Comparison of ENCODE assay signal across 8 mouse cellular contexts in the genomic region with DNA sequence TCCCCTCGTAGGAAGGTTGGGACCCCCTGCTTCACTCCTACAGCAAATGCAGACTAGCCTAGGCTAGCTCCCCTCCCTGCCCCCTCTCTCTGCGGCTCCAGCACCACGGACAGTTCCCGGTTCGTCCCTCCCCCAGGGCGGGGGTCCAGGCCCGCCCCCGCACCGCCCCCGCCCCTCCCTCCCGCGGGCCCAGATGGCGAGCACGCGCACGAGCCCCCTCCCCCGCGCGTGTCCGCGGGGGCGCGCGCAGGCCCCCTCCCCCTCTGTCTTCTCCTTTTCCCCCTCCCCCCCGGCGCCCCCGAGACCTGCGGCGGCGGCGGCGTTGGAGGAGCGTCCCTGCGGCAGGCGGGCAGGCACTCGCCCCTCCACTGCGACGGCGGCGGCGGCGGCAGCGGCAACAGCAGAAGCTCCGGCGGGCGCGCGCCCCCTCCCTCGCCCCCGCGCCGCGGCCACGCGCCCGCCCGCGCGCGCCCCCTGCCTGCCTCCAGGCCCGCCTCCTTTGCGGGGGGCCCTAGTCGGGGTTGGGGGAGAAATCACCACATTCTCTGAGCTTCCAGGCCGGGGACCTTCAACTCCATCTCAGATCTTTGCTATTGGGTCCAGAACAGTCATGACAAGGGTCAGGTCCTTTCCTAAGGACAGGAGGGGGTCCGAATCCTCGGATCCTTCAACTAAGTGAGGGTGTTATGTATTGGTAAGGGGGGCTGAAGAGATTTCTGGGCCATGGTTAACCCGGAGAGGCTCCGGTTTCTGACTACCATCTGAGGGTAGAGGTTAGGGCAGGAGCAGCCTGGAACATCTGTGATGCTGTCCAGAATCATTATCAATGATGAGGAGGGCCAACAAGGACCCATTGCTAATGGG. TPM values are rescaled to one million over a fixed set of nuclear protein-coding genes. Genes with fewer than 3 reads are reported as not detected.
DNase-seq lines count a peak whose midpoint lies in the region; ATAC-seq and TF ChIP-seq lines count a peak whose summit lies in the region.

No protein-coding gene starts in this region.

- peaks cover 6% of the 10 kb centered on the region; the same call in 1 of the 2 replicates for H3K4me1 ChIP-seq in heart, embryonic 12.5 days (replicated peaks)
- H3K4me1 ChIP-seq in ES-Bruce4 (ENCODE audit: control insufficient read depth, insufficient read depth, low read length): no peaks in the 10 kb centered on the region
- H3K4me1 ChIP-seq in neural tube, embryonic 14.5 days (ENCODE audit: control insufficient read depth, insufficient read depth, low read length): no peaks in the 10 kb centered on the region

- H3K9ac ChIP-seq in heart, embryonic 12.5 days: 0 out of 2 replicates have a peak overlapping the region, but pooled peaks have one; percentile 50
- H3K9ac ChIP-seq in ES-Bruce4 (ENCODE audit: low read depth, poor library complexity, severe bottlenecking): peak overlapping the region; percentile 60
- peak overlapping the region; percentile 54 for H3K9ac ChIP-seq in neural tube, embryonic 14.5 days (replicated peaks; ENCODE audit: low read depth, low read length)

- no peaks in the 10 kb centered on the region for H3K36me3 ChIP-seq in heart, embryonic 12.5 days
- H3K36me3 ChIP-seq in ES-Bruce4 (ENCODE audit: control insufficient read depth, insufficient read depth, low read length, poor library complexity, severe bottlenecking): no peaks in the 10 kb centered on the region
- no peaks in the 10 kb centered on the region for H3K36me3 ChIP-seq in neural tube, embryonic 14.5 days (ENCODE audit: control insufficient read depth, insufficient read depth, low read length)

- TF ChIP-seq POLR2A in ES-Bruce4 (IDR thresholded peaks at IDR 0.05; ENCODE audit: insufficient read depth, low read length): no peak

- no peaks in the 10 kb centered on the region for H3K9me3 ChIP-seq in heart, embryonic 12.5 days (replicated peaks)
- H3K9me3 ChIP-seq in ES-Bruce4 (replicated peaks; ENCODE audit: control insufficient read depth, insufficient read depth, low read length, poor library complexity, severe bottlenecking): no peaks in the 10 kb centered on the region
- no peaks in the 10 kb centered on the region for H3K9me3 ChIP-seq in neural tube, embryonic 14.5 days (ENCODE audit: control insufficient read depth, low read length)

- peak; percentile 79; the same call in 1 of the 2 replicates for TF ChIP-seq EP300 in ES-Bruce4 (IDR thresholded peaks at IDR 0.05; ENCODE audit: insufficient read depth, low read depth, low read length)

- no peak for TF ChIP-seq CTCF in ES-Bruce4 (IDR thresholded peaks at IDR 0.05; ENCODE audit: low read depth, low read length)

- H3K27me3 ChIP-seq in heart, embryonic 12.5 days (replicated peaks): peaks cover 91% of the 10 kb centered on the region
- no peaks in the 10 kb centered on the region for H3K27me3 ChIP-seq in ES-Bruce4 (ENCODE audit: control insufficient read depth, insufficient read depth, low read length, poor library complexity, severe bottlenecking)
- H3K27me3 ChIP-seq in neural tube, embryonic 14.5 days (ENCODE audit: control insufficient read depth, insufficient read depth, low read length): peaks cover 45% of the 10 kb centered on the region

- peak overlapping the region; percentile 91 for H3K4me2 ChIP-seq in heart, embryonic 12.5 days
- peak overlapping the region; percentile 70 for H3K4me2 ChIP-seq in neural tube, embryonic 14.5 days (ENCODE audit: low read depth, low read length)

- no peak for DNase-seq in heart, adult 8-10 months (ENCODE audit: low spot score)
- DNase-seq in cerebellum, postnatal 10 days: peak; percentile 85 to 86
- peak; percentile 37 to 45 for DNase-seq in heart, postnatal 14 days
- DNase-seq in liver: peak; percentile 58
- DNase-seq in T-cell, adult 2 months (ENCODE audit: low spot score): no peak

- H3K4me3 ChIP-seq in heart, embryonic 12.5 days: peak overlapping the region; percentile 60
- H3K4me3 ChIP-seq in ES-Bruce4 (ENCODE audit: low read depth, low read length): peak overlapping the region; percentile 77
- peak overlapping the region; percentile 42 for H3K4me3 ChIP-seq in neural tube, embryonic 14.5 days (ENCODE audit: low read depth, low read length)

- H3K27ac ChIP-seq in heart, embryonic 12.5 days (ENCODE audit: poor library complexity, severe bottlenecking): no peak overlapping the region
- peak overlapping the region; percentile 92 for H3K27ac ChIP-seq in ES-Bruce4 (ENCODE audit: insufficient read depth, low read length)
- H3K27ac ChIP-seq in neural tube, embryonic 14.5 days (ENCODE audit: low read depth, low read length): no peak overlapping the region

- WGBS in heart, embryonic 12.5 days: 3% methylated on average over 19 of the region's 68 CpGs
- 3% methylated on average over 32 of the region's 68 CpGs for WGBS in neural tube, embryonic 14.5 days

- intact Hi-C loops in heart, postnatal 14 days (cut with DNase I): no loop called here

- ATAC-seq in heart, embryonic 12.5 days (ENCODE audit: insufficient number of reproducible peaks, low FRiP score): no peak
- peak; percentile 69; the same call in 1 of the 2 replicates for ATAC-seq in neural tube, embryonic 14.5 days (ENCODE audit: low read depth)

RNA-seq across cellular contexts. Expression of a gene that starts 39.2 kb away (rescaled TPM):
- polyA plus RNA-seq in heart, embryonic 12.5 days (2016; fragmentation: Nextera tagmentation; extraction: Ambion mirVana): 1.2 and 1.5 TPM in 2 replicates
- not detected for total RNA-seq in heart, adult 8-10 months (2022)
- 15.8 and 17.1 TPM in 2 replicates for polyA plus RNA-seq in ES-Bruce4 (2011; ENCODE audit: insufficient read depth, insufficient read length, low read depth, missing spikeins)
- under 1 TPM in 1 of 2 experiments, not detected in 1; 0.76 TPM for total RNA-seq in heart, postnatal 14 days (2021)
- polyA plus RNA-seq in neural tube, embryonic 14.5 days (2014; fragmentation: Nextera tagmentation; extraction: Ambion mirVana): not detected in 2 replicates

RNA-seq across cellular contexts. Expression of a gene that starts 40.6 kb away (rescaled TPM):
- polyA plus RNA-seq in heart, embryonic 12.5 days (2016; fragmentation: Nextera tagmentation; extraction: Ambion mirVana): 35.4 and 39.4 TPM in 2 replicates
- total RNA-seq in heart, adult 8-10 months (2022): 1 to 10 TPM; 4.8 to 8.0 (median 6.0) TPM
- 43.6 and 44.5 TPM in 2 replicates for polyA plus RNA-seq in ES-Bruce4 (2011; ENCODE audit: insufficient read depth, insufficient read length, low read depth, missing spikeins)
- 1 to 10 TPM; 8.6 to 9.7 TPM for total RNA-seq in heart, postnatal 14 days (2021)
- 29.6 and 35.6 TPM in 2 replicates for polyA plus RNA-seq in neural tube, embryonic 14.5 days (2014; fragmentation: Nextera tagmentation; extraction: Ambion mirVana)

RNA-seq across cellular contexts. Expression of a gene that starts 51.1 kb away (rescaled TPM):
- polyA plus RNA-seq in heart, embryonic 12.5 days (2016; fragmentation: Nextera tagmentation; extraction: Ambion mirVana): 0.26 TPM in 2 replicates
- under 1 TPM; 0.22 to 0.49 (median 0.30) TPM for total RNA-seq in heart, adult 8-10 months (2022)
- 6.0 and 7.3 TPM in 2 replicates for polyA plus RNA-seq in ES-Bruce4 (2011; ENCODE audit: insufficient read depth, insufficient read length, low read depth, missing spikeins)
- under 1 TPM; 0.14 to 0.20 TPM for total RNA-seq in heart, postnatal 14 days (2021)
- polyA plus RNA-seq in neural tube, embryonic 14.5 days (2014; fragmentation: Nextera tagmentation; extraction: Ambion mirVana): 3.9 and 5.6 TPM in 2 replicates

RNA-seq across cellular contexts. Expression of a gene that starts 51.4 kb away (rescaled TPM):
- 68.4 and 82.4 TPM in 2 replicates for polyA plus RNA-seq in heart, embryonic 12.5 days (2016; fragmentation: Nextera tagmentation; extraction: Ambion mirVana)
- total RNA-seq in heart, adult 8-10 months (2022): 10 to 100 TPM; 27.7 to 29.2 (median 29.0) TPM
- 44.1 and 44.3 TPM in 2 replicates for polyA plus RNA-seq in ES-Bruce4 (2011; ENCODE audit: insufficient read depth, insufficient read length, low read depth, missing spikeins)
- 10 to 100 TPM; 34.3 to 34.9 TPM for total RNA-seq in heart, postnatal 14 days (2021)
- 12.1 and 23.0 TPM in 2 replicates for polyA plus RNA-seq in neural tube, embryonic 14.5 days (2014; fragmentation: Nextera tagmentation; extraction: Ambion mirVana)

RNA-seq across cellular contexts. Expression of a gene that starts 58.9 kb away (rescaled TPM):
- polyA plus RNA-seq in heart, embryonic 12.5 days (2016; fragmentation: Nextera tagmentation; extraction: Ambion mirVana): 53.9 and 57.1 TPM in 2 replicates
- 100 to 1,000 TPM; 166 to 198 (median 187) TPM for total RNA-seq in heart, adult 8-10 months (2022)
- polyA plus RNA-seq in ES-Bruce4 (2011; ENCODE audit: insufficient read depth, insufficient read length, low read depth, missing spikeins): 66.8 and 72.5 TPM in 2 replicates
- total RNA-seq in heart, postnatal 14 days (2021): 100 to 1,000 TPM; 354 to 358 TPM
- polyA plus RNA-seq in neural tube, embryonic 14.5 days (2014; fragmentation: Nextera tagmentation; extraction: Ambion mirVana): 5.8 and 11.5 TPM in 2 replicates

Comparison
In these comparisons a context has a peak if more than half of its experiments do, and no peak if none do; other contexts are left out.
1. DNase-seq: peak in cerebellum, postnatal 10 days (2 of 2), heart, postnatal 14 days (2 of 2) and liver (single experiment); none in heart, adult 8-10 months (single experiment) and T-cell, adult 2 months (single experiment).
2. Peak in every context shown above with its lines, with median percentiles within 50 percentile points of each other: H3K4me3 ChIP-seq and H3K9ac ChIP-seq.